Mouse (Mus musculus): ENCODE measurements around the gene Hsph1. TPM values are rescaled to one million over a fixed set of nuclear protein-coding genes. Genes with fewer than 3 reads are reported as not detected.

Hsph1 gene
- polyA plus RNA-seq, 1 experiment from 2014 or later = 50.8 TPM

DNA sequence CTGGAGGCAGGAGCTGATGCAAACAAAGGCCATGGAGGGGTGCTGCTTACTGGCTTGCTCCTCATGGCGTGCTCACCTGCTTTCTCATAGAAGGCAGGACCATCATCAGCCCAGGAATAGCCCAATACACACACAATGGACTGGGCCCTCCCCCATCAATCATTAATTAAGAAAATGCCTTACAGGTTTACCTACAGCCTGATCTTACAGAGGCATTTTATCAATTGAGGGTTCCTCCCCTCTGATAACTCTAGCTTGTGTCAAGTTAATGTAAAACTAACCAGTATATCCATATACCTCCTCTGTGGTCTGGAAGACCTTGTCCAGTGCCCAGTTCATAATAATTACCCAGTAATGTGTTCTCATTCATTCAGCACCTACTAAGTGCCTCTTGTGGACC lies 50.9 kb downstream of the Hsph1 start:
- WGBS = 78% methylated on average over 1 of the region's 1 CpGs

DNA sequence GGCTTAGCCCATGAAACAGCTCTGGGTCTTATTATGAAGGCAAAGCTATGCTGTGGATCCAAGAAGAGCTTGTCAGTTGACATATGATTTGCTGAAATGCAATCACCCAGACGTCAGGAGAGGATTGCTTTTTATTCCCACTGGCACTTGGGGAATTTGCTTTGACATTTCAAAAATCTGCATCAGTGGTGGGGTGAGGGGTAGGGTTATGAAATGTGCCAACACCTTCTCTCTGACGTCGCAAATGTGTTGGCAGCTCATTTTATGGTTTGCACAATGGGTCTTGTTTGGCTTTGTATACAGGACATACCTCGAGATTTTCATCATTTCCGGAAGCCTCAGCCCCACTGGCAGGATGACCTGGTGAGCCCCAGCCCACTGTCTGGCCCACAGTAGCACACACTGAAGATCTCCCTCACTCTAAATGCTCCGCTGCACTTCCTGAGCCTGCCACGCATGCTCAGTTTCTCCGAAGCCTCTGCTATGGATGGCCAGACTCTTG lies 52.0 kb downstream of the Hsph1 start:
- H3K9me3 ChIP-seq = no peaks in the 10 kb centered on the region
- H3K36me3 ChIP-seq = no peaks in the 10 kb centered on the region
- WGBS = 59% methylated on average over 8 of the region's 8 CpGs
- H3K9ac ChIP-seq = no peak overlapping the region
- H3K4me2 ChIP-seq = no peak overlapping the region
- H3K27me3 ChIP-seq = no peaks in the 10 kb centered on the region
- H3K4me3 ChIP-seq = no peak overlapping the region
- no peak overlapping the region for H3K27ac ChIP-seq
- ATAC-seq (ENCODE audit: insufficient number of reproducible peaks, insufficient read depth, low FRiP score, low TSS enrichment, low read depth) = no peak
- 0 out of 2 replicates have a peak, but pooled peaks cover 7% of the 10 kb centered on the region for H3K4me1 ChIP-seq

More for the DNA sequence above, 50.9 kb downstream of the Hsph1 start:
- Histone ChIP-seq H3K9ac (no peak overlapping the region), H3K9me3 (no peaks in the 10 kb centered on the region), H3K36me3 (no peaks in the 10 kb centered on the region), H3K27me3 (no peaks in the 10 kb centered on the region), H3K27ac (no peak overlapping the region), H3K4me1 (0 out of 2 replicates have a peak, but pooled peaks cover 7% of the 10 kb centered on the region), H3K4me2 (no peak overlapping the region), H3K4me3 (no peak overlapping the region)
- ATAC-seq (ENCODE audit: insufficient number of reproducible peaks, insufficient read depth, low FRiP score, low TSS enrichment, low read depth) = no peak

DNA sequence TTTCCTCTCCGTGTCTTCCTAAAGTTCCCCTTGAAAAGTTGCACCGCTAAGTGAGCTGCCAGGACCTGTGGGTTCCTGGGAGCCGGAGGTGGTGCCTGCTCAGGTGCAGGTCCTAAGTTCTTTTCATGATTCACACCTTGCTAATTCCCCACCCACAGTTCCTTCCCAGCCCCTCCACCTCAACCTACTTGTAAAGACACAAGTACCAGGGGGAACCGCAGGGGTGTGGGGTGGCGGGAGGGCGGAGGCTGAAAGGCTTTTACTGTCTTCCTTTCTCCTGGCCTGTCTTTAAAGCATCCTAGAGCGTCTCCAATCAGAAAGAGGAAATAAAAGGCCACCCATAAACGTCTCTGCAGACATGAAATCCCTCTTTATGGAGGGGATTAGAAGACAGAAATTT lies 52.7 kb downstream of the Hsph1 start:
- no peak for ATAC-seq (ENCODE audit: insufficient number of reproducible peaks, insufficient read depth, low FRiP score, low TSS enrichment, low read depth)
- 33% methylated on average over 8 of the region's 8 CpGs for WGBS
- no peaks in the 10 kb centered on the region for H3K36me3 ChIP-seq
- no peak overlapping the region for H3K9ac ChIP-seq
- no peaks in the 10 kb centered on the region for H3K9me3 ChIP-seq
- H3K27me3 ChIP-seq = no peaks in the 10 kb centered on the region
- no peak overlapping the region for H3K27ac ChIP-seq
- no peak overlapping the region for H3K4me2 ChIP-seq
- 0 out of 2 replicates have a peak, but pooled peaks cover 7% of the 10 kb centered on the region for H3K4me1 ChIP-seq
- no peak overlapping the region for H3K4me3 ChIP-seq

DNA sequence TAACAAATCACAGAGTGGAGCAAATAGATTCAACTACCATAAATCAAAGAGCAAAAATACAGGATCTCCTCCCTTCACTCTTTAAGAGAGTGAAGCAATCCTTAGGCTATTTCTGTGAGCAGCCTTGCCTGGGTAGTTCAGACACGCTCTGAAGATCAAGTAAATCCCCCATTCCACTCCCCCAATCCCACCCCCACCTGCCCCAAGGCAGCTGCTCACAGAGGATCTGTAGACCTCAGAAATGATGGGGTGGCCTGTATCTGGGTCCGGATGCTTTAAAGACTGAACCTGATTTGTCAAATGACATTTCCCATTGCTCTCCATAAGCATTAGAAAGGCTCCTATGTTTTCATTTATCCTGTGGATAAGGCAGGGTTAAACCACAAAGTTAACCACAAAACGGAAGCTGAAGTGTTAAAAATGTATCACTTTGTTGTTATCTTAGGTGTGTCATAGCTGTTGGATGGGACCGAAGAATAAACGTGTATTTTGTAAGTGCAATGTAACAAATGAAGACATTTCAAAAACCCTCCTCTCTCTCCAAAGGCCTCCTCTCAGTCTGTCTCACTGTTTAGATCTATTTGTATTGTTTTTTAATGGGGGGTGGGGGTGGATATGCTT lies 53.4 kb downstream of the Hsph1 start:
- ATAC-seq (ENCODE audit: insufficient number of reproducible peaks, insufficient read depth, low FRiP score, low TSS enrichment, low read depth) = no peak
- Histone ChIP-seq H3K27ac (no peak overlapping the region), H3K4me2 (no peak overlapping the region), H3K27me3 (no peaks in the 10 kb centered on the region), H3K4me1 (0 out of 2 replicates have a peak, but pooled peaks cover 7% of the 10 kb centered on the region), H3K36me3 (no peaks in the 10 kb centered on the region), H3K9me3 (no peaks in the 10 kb centered on the region), H3K4me3 (no peak overlapping the region), H3K9ac (no peak overlapping the region)
- 63% methylated on average over 5 of the region's 5 CpGs for WGBS

DNA sequence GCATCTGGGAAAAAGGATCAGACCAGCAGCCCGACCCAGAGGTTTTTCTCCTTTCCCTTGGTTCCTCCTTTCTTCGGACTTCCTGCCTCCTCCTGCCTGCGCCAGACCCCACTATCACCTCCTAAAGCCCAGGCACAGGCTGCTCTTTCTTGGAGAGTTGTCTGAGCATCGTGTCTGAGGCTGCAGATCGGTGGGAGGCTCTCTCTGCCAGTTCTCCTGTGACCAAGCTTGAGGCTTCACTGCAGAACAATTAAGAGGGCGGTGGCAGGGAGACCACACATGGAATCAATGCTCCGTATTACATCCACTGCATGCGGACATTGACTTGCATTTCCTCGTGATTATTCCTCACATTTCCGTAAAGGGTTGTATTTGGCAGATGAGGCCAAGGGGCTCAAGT lies 58.7 kb downstream of the Hsph1 start:
- ATAC-seq (ENCODE audit: insufficient number of reproducible peaks, insufficient read depth, low FRiP score, low TSS enrichment, low read depth) = no peak

DNA sequence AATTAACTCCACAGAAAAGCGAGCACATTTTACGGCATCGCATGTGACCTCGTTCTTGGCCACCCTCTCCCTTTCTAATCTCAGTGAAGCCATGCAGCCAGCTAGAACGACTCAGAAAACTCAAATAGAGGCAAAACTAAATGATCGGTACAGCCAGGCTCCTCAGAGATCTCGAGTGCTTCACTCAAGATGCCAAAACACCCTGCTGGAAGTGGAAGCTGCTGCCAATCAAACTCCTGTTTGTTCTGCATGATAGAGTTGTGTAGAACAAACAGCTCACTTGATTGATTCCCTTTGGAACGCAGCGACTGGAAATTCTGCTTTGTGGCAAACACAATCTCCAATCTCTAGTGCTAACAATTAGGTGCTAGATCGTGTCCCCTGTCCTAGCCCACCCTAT lies 59.2 kb downstream of the Hsph1 start:
- no peak overlapping the region for H3K4me3 ChIP-seq
- 62% methylated on average over 10 of the region's 10 CpGs for WGBS
- H3K9ac ChIP-seq = no peak overlapping the region
- H3K9me3 ChIP-seq = no peaks in the 10 kb centered on the region
- H3K27me3 ChIP-seq = no peaks in the 10 kb centered on the region
- no peak overlapping the region for H3K4me2 ChIP-seq
- H3K4me1 ChIP-seq = peaks cover 7% of the 10 kb centered on the region
- no peak for ATAC-seq (ENCODE audit: insufficient number of reproducible peaks, insufficient read depth, low FRiP score, low TSS enrichment, low read depth)
- no peaks in the 10 kb centered on the region for H3K36me3 ChIP-seq
- H3K27ac ChIP-seq = no peak overlapping the region

More for the DNA sequence above, 58.7 kb downstream of the Hsph1 start:
- WGBS = 23% methylated on average over 10 of the region's 10 CpGs
- H3K27me3 ChIP-seq = no peaks in the 10 kb centered on the region
- no peak overlapping the region for H3K4me3 ChIP-seq
- H3K9me3 ChIP-seq = no peaks in the 10 kb centered on the region
- H3K9ac ChIP-seq = no peak overlapping the region
- no peak overlapping the region for H3K27ac ChIP-seq
- peak overlapping the region; percentile 12; the same call in 1 of the 2 replicates for H3K4me2 ChIP-seq
- H3K36me3 ChIP-seq = no peaks in the 10 kb centered on the region
- H3K4me1 ChIP-seq = peaks cover 7% of the 10 kb centered on the region

DNA sequence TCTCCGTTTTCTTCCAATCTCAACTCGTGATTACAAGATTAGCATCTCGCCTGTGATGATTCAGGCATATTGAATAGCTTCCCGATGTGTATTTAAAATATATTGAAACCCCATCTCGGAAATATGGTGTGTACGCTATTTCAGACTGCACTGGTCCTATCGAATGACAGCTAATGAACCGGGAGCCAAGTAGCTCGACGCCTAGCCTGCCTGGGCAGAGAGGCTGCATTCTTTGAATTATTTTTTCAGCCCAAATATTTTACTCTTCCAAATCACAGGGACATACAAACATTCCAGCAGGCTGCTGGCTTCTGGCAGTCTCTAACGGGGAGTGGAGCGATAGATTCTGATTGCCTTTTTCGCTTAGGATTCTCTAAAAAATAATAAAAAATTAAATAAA lies 67.2 kb downstream of the Hsph1 start:
- 51% methylated on average over 13 of the region's 13 CpGs for WGBS
- no peaks in the 10 kb centered on the region for H3K9me3 ChIP-seq
- H3K36me3 ChIP-seq = no peaks in the 10 kb centered on the region
- no peaks in the 10 kb centered on the region for H3K27me3 ChIP-seq
- ATAC-seq (ENCODE audit: insufficient number of reproducible peaks, insufficient read depth, low FRiP score, low TSS enrichment, low read depth) = no peak
- peaks cover 22% of the 10 kb centered on the region for H3K4me1 ChIP-seq
- no peak overlapping the region for H3K4me3 ChIP-seq
- H3K27ac ChIP-seq = no peak overlapping the region
- no peak overlapping the region for H3K9ac ChIP-seq
- peak overlapping the region; percentile 14; the same call in 1 of the 2 replicates for H3K4me2 ChIP-seq

DNA sequence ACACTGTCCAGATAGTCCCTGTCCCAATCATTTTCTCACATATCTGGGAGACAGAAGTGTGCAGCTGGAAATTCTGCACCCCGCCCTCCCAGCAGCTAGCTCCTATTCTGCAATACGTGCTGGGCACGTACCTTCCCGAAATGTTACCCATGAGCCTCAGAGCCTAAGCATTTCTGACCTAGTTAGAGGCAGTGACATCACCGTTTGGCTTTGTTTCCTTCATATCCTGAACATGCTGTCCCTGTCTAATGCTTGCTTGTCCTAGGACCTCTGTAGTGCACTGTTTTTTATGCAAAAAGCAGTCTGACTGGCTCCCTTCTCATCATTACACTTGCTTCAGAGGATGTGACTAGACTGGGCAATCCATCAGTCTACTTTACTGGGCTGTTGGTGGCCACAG lies 69.2 kb downstream of the Hsph1 start:
- no peaks in the 10 kb centered on the region for H3K9me3 ChIP-seq
- H3K4me3 ChIP-seq = no peak overlapping the region
- no peak overlapping the region for H3K9ac ChIP-seq
- H3K27me3 ChIP-seq = no peaks in the 10 kb centered on the region
- H3K36me3 ChIP-seq = no peaks in the 10 kb centered on the region
- H3K27ac ChIP-seq = no peak overlapping the region
- H3K4me2 ChIP-seq = no peak overlapping the region
- peaks cover 22% of the 10 kb centered on the region for H3K4me1 ChIP-seq
- WGBS = 77% methylated on average over 5 of the region's 5 CpGs
- ATAC-seq (ENCODE audit: insufficient number of reproducible peaks, insufficient read depth, low FRiP score, low TSS enrichment, low read depth) = no peak

DNA sequence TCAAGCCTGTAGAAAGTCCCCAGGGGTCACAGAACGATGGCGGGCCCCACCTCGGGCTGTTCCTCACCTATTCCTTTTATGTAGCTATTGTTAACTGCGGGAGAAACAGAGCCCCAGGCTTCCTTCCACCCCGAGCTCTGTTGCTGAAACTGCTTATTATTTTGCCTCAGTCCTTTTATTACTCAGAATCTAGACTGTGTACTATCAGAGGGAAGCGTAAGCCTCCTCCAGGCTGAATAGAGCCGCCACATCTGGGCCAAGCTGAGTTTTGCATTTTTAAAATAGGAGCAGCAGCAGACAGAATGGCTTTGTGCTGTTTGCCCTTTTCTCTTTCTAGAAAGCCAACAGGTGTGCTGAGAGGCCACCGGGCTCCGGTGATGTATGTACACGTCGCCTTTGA lies 70.2 kb downstream of the Hsph1 start:
- Histone ChIP-seq H3K9ac (no peak overlapping the region), H3K4me3 (no peak overlapping the region), H3K36me3 (no peaks in the 10 kb centered on the region), H3K4me2 (no peak overlapping the region), H3K9me3 (no peaks in the 10 kb centered on the region), H3K4me1 (peaks cover 22% of the 10 kb centered on the region), H3K27ac (no peak overlapping the region), H3K27me3 (no peaks in the 10 kb centered on the region)
- no peak for ATAC-seq (ENCODE audit: insufficient number of reproducible peaks, insufficient read depth, low FRiP score, low TSS enrichment, low read depth)
- WGBS = 43% methylated on average over 11 of the region's 11 CpGs

Other genes with a start within 250 kb of the Hsph1 start
- gene Medag, start 224.6 kb downstream of the Hsph1 start, polyA plus RNA-seq (2015; fragmentation: Nextera tagmentation; extraction: Ambion mirVana) = 0.48 and 0.93 TPM in 2 replicates
- 0.34 TPM in 1 of 2 replicates, not detected in the other for gene Tex26, start 196.7 kb downstream of the Hsph1 start, polyA plus RNA-seq (2015; fragmentation: Nextera tagmentation; extraction: Ambion mirVana)
- 0.24 TPM in 1 of 2 replicates, not detected in the other for gene Wdr95, start 107.7 kb downstream of the Hsph1 start, polyA plus RNA-seq (2015; fragmentation: Nextera tagmentation; extraction: Ambion mirVana)
- gene B3glct, start 41.9 kb upstream of the Hsph1 start, polyA plus RNA-seq (2015; fragmentation: Nextera tagmentation; extraction: Ambion mirVana) = 14.7 and 14.8 TPM in 2 replicates

Data from embryonic facial prominence, embryonic 13.5 days (tissue).